7 mouse cellular contexts compared by ENCODE assay signal in the genomic region with DNA sequence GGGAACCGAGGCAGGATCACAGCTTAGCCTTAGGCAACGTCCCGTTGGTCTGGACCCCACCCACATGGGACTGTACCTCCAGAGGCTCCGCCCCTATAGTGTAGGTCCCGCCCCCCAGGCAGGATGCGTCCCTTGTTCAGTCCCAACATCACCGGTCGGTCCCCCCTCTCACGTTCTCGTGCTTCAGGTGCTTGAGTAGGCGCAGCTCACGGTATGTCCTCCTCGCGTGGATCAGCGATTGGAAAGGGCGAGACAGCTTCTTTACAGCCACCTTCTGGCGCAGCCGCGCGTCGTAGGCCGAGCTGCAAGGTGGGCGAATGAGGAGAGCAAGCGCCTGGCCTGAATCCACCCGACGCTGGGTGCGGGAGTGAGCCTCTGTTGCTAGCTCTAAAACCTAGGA. TPM values are rescaled to one million over a fixed set of nuclear protein-coding genes. Genes with fewer than 3 reads are reported as not detected.
DNase-seq lines count a peak whose midpoint lies in the region; ATAC-seq lines count a peak whose summit lies in the region.

No protein-coding gene starts in this region.

- ATAC-seq in embryonic facial prominence, embryonic 14.5 days (ENCODE audit: low read depth), result peak; percentile 30; the same call in 1 of the 2 replicates
- ATAC-seq in hindbrain, embryonic 15.5 days (ENCODE audit: low FRiP score, low read depth), result peak; percentile 59
- ATAC-seq in midbrain, embryonic 11.5 days (ENCODE audit: low FRiP score), result peak; percentile 19; the same call in 1 of the 2 replicates

- no peaks in the 10 kb centered on the region for H3K9me3 ChIP-seq in embryonic facial prominence, embryonic 14.5 days (ENCODE audit: control insufficient read depth, low read length)
- no peaks in the 10 kb centered on the region for H3K9me3 ChIP-seq in hindbrain, embryonic 15.5 days
- H3K9me3 ChIP-seq in midbrain, embryonic 11.5 days (ENCODE audit: control insufficient read depth, low read length), result no peaks in the 10 kb centered on the region

- H3K4me1 ChIP-seq in embryonic facial prominence, embryonic 14.5 days (ENCODE audit: control insufficient read depth, insufficient read depth, low read length), result peaks cover 20% of the 10 kb centered on the region
- peaks cover 44% of the 10 kb centered on the region for H3K4me1 ChIP-seq in hindbrain, embryonic 15.5 days (replicated peaks)
- H3K4me1 ChIP-seq in midbrain, embryonic 11.5 days (ENCODE audit: control insufficient read depth, insufficient read depth, low read length), result peaks cover 34% of the 10 kb centered on the region

- peaks cover 50% of the 10 kb centered on the region for H3K27me3 ChIP-seq in embryonic facial prominence, embryonic 14.5 days (replicated peaks; ENCODE audit: control insufficient read depth, insufficient read depth, low read length)
- no peaks in the 10 kb centered on the region for H3K27me3 ChIP-seq in hindbrain, embryonic 15.5 days
- peaks cover 8% of the 10 kb centered on the region; the same call in 1 of the 2 replicates for H3K27me3 ChIP-seq in midbrain, embryonic 11.5 days (ENCODE audit: control insufficient read depth, insufficient read depth, low read length)
- no peaks in the 10 kb centered on the region for H3K27me3 ChIP-seq in splenic B cell, adult 2 months (ENCODE audit: control insufficient read depth, insufficient read depth, low read length, poor library complexity, severe bottlenecking)

- DNase-seq in CD4-positive helper T cell, adult 2 months (ENCODE audit: low read depth, low spot score), result peak; percentile 79
- peak; percentile 88 for DNase-seq in R1 (ENCODE audit: low read depth, low spot score)
- DNase-seq in embryonic facial prominence, embryonic 14.5 days (ENCODE audit: low spot score), result peak; percentile 49
- DNase-seq in left cerebral cortex, postnatal 36 days (ENCODE audit: low spot score in 2 of 2), result peak; percentile 75 to 84
- DNase-seq in midbrain, embryonic 11.5 days (ENCODE audit: low spot score, missing footprints), result peak; percentile 94
- peak; percentile 73 for DNase-seq in splenic B cell, adult 2 months (ENCODE audit: low read depth, low spot score)

- H3K36me3 ChIP-seq in embryonic facial prominence, embryonic 14.5 days (ENCODE audit: control insufficient read depth, insufficient read depth, low read length), result no peaks in the 10 kb centered on the region
- H3K36me3 ChIP-seq in hindbrain, embryonic 15.5 days, result no peaks in the 10 kb centered on the region
- peaks cover 10% of the 10 kb centered on the region for H3K36me3 ChIP-seq in midbrain, embryonic 11.5 days (ENCODE audit: control insufficient read depth, insufficient read depth, low read length)
- peaks cover 2% of the 10 kb centered on the region; the same call in 1 of the 2 replicates for H3K36me3 ChIP-seq in splenic B cell, adult 2 months (ENCODE audit: control insufficient read depth, insufficient read depth, low read length, poor library complexity, severe bottlenecking)

- 1% methylated on average over 19 of the region's 27 CpGs for WGBS in embryonic facial prominence, embryonic 14.5 days
- WGBS in hindbrain, embryonic 15.5 days, result 2% methylated on average over 27 of the region's 27 CpGs
- 2% methylated on average over 27 of the region's 27 CpGs for WGBS in midbrain, embryonic 11.5 days

- H3K9ac ChIP-seq in embryonic facial prominence, embryonic 14.5 days (ENCODE audit: low read depth, low read length), result peak overlapping the region; percentile 56
- H3K9ac ChIP-seq in hindbrain, embryonic 15.5 days, result peak overlapping the region; percentile 61
- peak overlapping the region; percentile 54 for H3K9ac ChIP-seq in midbrain, embryonic 11.5 days (ENCODE audit: low read length)

- peak overlapping the region; percentile 30 for H3K4me3 ChIP-seq in embryonic facial prominence, embryonic 14.5 days (ENCODE audit: low read depth, low read length)
- peak overlapping the region; percentile 82 for H3K4me3 ChIP-seq in hindbrain, embryonic 15.5 days
- H3K4me3 ChIP-seq in midbrain, embryonic 11.5 days (ENCODE audit: low read depth, low read length), result peak overlapping the region; percentile 59

- intact Hi-C loops in left cerebral cortex, postnatal 36 days (cut with DNase I), result no loop called here

- no peak overlapping the region; the same call in 1 of the 2 replicates for H3K27ac ChIP-seq in embryonic facial prominence, embryonic 14.5 days (replicated peaks; ENCODE audit: low read depth, low read length)
- H3K27ac ChIP-seq in hindbrain, embryonic 15.5 days (replicated peaks), result peak overlapping the region; percentile 82
- no peak overlapping the region for H3K27ac ChIP-seq in midbrain, embryonic 11.5 days (ENCODE audit: low read depth, low read length)

- H3K4me2 ChIP-seq in embryonic facial prominence, embryonic 14.5 days (ENCODE audit: low read depth, low read length), result peak overlapping the region; percentile 95
- H3K4me2 ChIP-seq in hindbrain, embryonic 15.5 days, result peak overlapping the region; percentile 85
- H3K4me2 ChIP-seq in midbrain, embryonic 11.5 days, result peak overlapping the region; percentile 81

RNA-seq across cellular contexts. Expression of gene Mapk11, which starts 2.9 kb away (rescaled TPM):
- polyA plus RNA-seq in embryonic facial prominence, embryonic 14.5 days (2014; fragmentation: Nextera tagmentation; extraction: Ambion mirVana), result 7.8 and 8.6 TPM in 2 replicates
- 27.3 and 28.3 TPM in 2 replicates for polyA plus RNA-seq in hindbrain, embryonic 15.5 days (2015; fragmentation: Nextera tagmentation; extraction: Ambion mirVana)
- total RNA-seq in left cerebral cortex, postnatal 36 days (2021), result 10 to 100 TPM; 45.3 to 54.5 TPM
- 34.9 and 40.6 TPM in 2 replicates for polyA plus RNA-seq in midbrain, embryonic 11.5 days (2014; fragmentation: Nextera tagmentation; extraction: Ambion mirVana)

RNA-seq across cellular contexts. Expression of gene Mapk12, which starts 6.0 kb away (rescaled TPM):
- polyA plus RNA-seq in embryonic facial prominence, embryonic 14.5 days (2014; fragmentation: Nextera tagmentation; extraction: Ambion mirVana), result 13.6 and 14.2 TPM in 2 replicates
- 4.2 and 4.6 TPM in 2 replicates for polyA plus RNA-seq in hindbrain, embryonic 15.5 days (2015; fragmentation: Nextera tagmentation; extraction: Ambion mirVana)
- total RNA-seq in left cerebral cortex, postnatal 36 days (2021), result 10 to 100 TPM in 1 of 2 experiments, 1 to 10 TPM in 1; 6.1 to 11.1 TPM
- polyA plus RNA-seq in midbrain, embryonic 11.5 days (2014; fragmentation: Nextera tagmentation; extraction: Ambion mirVana), result 21.3 and 27.0 TPM in 2 replicates

RNA-seq across cellular contexts. Expression of gene Hdac10, which starts 18.0 kb away (rescaled TPM):
- 15.5 and 17.8 TPM in 2 replicates for polyA plus RNA-seq in embryonic facial prominence, embryonic 14.5 days (2014; fragmentation: Nextera tagmentation; extraction: Ambion mirVana)
- polyA plus RNA-seq in hindbrain, embryonic 15.5 days (2015; fragmentation: Nextera tagmentation; extraction: Ambion mirVana), result 25.3 and 27.6 TPM in 2 replicates
- total RNA-seq in left cerebral cortex, postnatal 36 days (2021), result 10 to 100 TPM; 12.8 to 16.8 TPM
- polyA plus RNA-seq in midbrain, embryonic 11.5 days (2014; fragmentation: Nextera tagmentation; extraction: Ambion mirVana), result 11.6 and 13.6 TPM in 2 replicates

RNA-seq across cellular contexts. Expression of gene Tubgcp6, which starts 23.6 kb away (rescaled TPM):
- 13.9 and 16.9 TPM in 2 replicates for polyA plus RNA-seq in embryonic facial prominence, embryonic 14.5 days (2014; fragmentation: Nextera tagmentation; extraction: Ambion mirVana)
- polyA plus RNA-seq in hindbrain, embryonic 15.5 days (2015; fragmentation: Nextera tagmentation; extraction: Ambion mirVana), result 16.6 and 16.9 TPM in 2 replicates
- total RNA-seq in left cerebral cortex, postnatal 36 days (2021), result 10 to 100 TPM; 29.6 to 30.6 TPM
- 14.9 and 16.8 TPM in 2 replicates for polyA plus RNA-seq in midbrain, embryonic 11.5 days (2014; fragmentation: Nextera tagmentation; extraction: Ambion mirVana)

RNA-seq across cellular contexts. Expression of gene Plxnb2, which starts 34.1 kb away (rescaled TPM):
- 158 and 169 TPM in 2 replicates for polyA plus RNA-seq in embryonic facial prominence, embryonic 14.5 days (2014; fragmentation: Nextera tagmentation; extraction: Ambion mirVana)
- 90.7 and 105 TPM in 2 replicates for polyA plus RNA-seq in hindbrain, embryonic 15.5 days (2015; fragmentation: Nextera tagmentation; extraction: Ambion mirVana)
- 10 to 100 TPM; 42.2 to 54.0 TPM for total RNA-seq in left cerebral cortex, postnatal 36 days (2021)
- polyA plus RNA-seq in midbrain, embryonic 11.5 days (2014; fragmentation: Nextera tagmentation; extraction: Ambion mirVana), result 97.5 and 115 TPM in 2 replicates

Comparison
In these comparisons a context has a peak if more than half of its experiments do, and no peak if none do; other contexts are left out.
1. H3K4me3 ChIP-seq: peak in every context shown above with its lines; median percentile 82 in hindbrain, embryonic 15.5 days; 59 in midbrain, embryonic 11.5 days; 30 in embryonic facial prominence, embryonic 14.5 days.